Mouse (Mus musculus) left cerebral cortex, postnatal 14 days (tissue): ENCODE results near the gene Olfr1451. TPM values are rescaled to one million over a fixed set of nuclear protein-coding genes. Genes with fewer than 3 reads are reported as not detected.
"Not testable (repeated sequence)": the region's sequence is repeated elsewhere in the genome, so short reads cannot be mapped to it uniquely, and the experiment has no call there.

Experiments used
- DNase-seq, 2 experiments: peaks; one replicate each; pipeline ENCODE4 v3.0.0; 2021 to 2022; ENCODE audit warnings: low spot score in 2 of 2, mixed read lengths in 1 of 2
- intact Hi-C: fragments of 180-260 bp; cut with DNase I; formaldehyde crosslinking; loops from one replicate; pipeline ENCODE4 v1.15.1; 2025
- long read RNA-seq, 2 experiments: library from polyadenylated mRNA; stranded (forward); transcript quantifications; one replicate each; pipeline ENCODE4 v2.0.0; 2021
- total RNA-seq, 2 experiments: library from RNA; stranded (reverse); gene quantifications; 2 replicates each; pipeline ENCODE4 v1.2.3; 2021

Gene Olfr1451
- total RNA-seq: not detected
- long read RNA-seq, experiment 1: 0 reads
- long read RNA-seq, experiment 2: 0 reads

GRCm38 (mm10) chr19:12994714-12995113 is at the start of gene Olfr1451:
Gene Olfr1451 (plus strand): TSS chr19:12995014.
- no peak for DNase-seq
- intact Hi-C loops: no loop called here

GRCm38 (mm10) chr19:12949958-12950357 is 44.9 kb upstream of the Olfr1451 start, which contains the start of gene Olfr1450:
Gene Olfr1450 (plus strand): TSS chr19:12950258.
- DNase-seq: no peak
- intact Hi-C loops: no loop called here

- intact Hi-C loops, DNase-seq: not testable (repeated sequence)
Observed at GRCm38 (mm10) chr19:12970082-12970481, 24.7 kb upstream of the Olfr1451 start.

- DNase-seq, intact Hi-C loops: not testable (repeated sequence)
Observed at GRCm38 (mm10) chr19:12992316-12992715, 2.5 kb upstream of the Olfr1451 start.

- no peak for DNase-seq
- intact Hi-C loops: no loop called here
Observed at GRCm38 (mm10) chr19:13028227-13028626, 33.4 kb downstream of the Olfr1451 start, which contains the start of gene Olfr1453. Gene Olfr1453 (minus strand): TSS chr19:13028327.

Other genes with a start within 250 kb of the Olfr1451 start
- gene Cntf, start 229.4 kb upstream of the Olfr1451 start, total RNA-seq: 1 to 10 TPM; 2.2 to 2.9 TPM
- gene Zfp91, start 198.9 kb upstream of the Olfr1451 start, total RNA-seq: 10 to 100 TPM; 81.8 to 86.6 TPM
- gene Lpxn, start 198.8 kb upstream of the Olfr1451 start, total RNA-seq: 1 to 10 TPM; 1.2 to 2.1 TPM
- gene Gm5244, start 148.3 kb upstream of the Olfr1451 start, total RNA-seq: not detected
- gene Olfr1444, start 137.7 kb upstream of the Olfr1451 start, total RNA-seq: not detected
- gene Olfr1445, start 111.2 kb upstream of the Olfr1451 start, total RNA-seq: not detected
- not detected for gene Olfr1446, start 101.5 kb upstream of the Olfr1451 start, total RNA-seq
- not detected for gene Olfr1447, start 91.3 kb upstream of the Olfr1451 start, total RNA-seq
- gene Olfr1448, start 70.6 kb upstream of the Olfr1451 start, total RNA-seq: not detected
- gene Olfr1449, start 64.2 kb upstream of the Olfr1451 start, total RNA-seq: not detected
- gene Olfr1450, start 44.8 kb upstream of the Olfr1451 start, total RNA-seq: not detected
- not detected for gene Olfr1453, start 33.3 kb downstream of the Olfr1451 start, total RNA-seq
- not detected for gene Olfr1454, start 65.6 kb downstream of the Olfr1451 start, total RNA-seq
- not detected for gene Olfr1457, start 102.9 kb downstream of the Olfr1451 start, total RNA-seq
- gene Olfr1458, start 111.8 kb downstream of the Olfr1451 start, total RNA-seq: not detected
- under 1 TPM; 0.07 to 0.17 TPM for gene Olfr1459, start 154.5 kb downstream of the Olfr1451 start, total RNA-seq
- not detected for gene Olfr1461, start 168.0 kb downstream of the Olfr1451 start, total RNA-seq
- not detected for gene Olfr1462, start 190.7 kb downstream of the Olfr1451 start, total RNA-seq
- not detected for gene Olfr1463, start 236.3 kb downstream of the Olfr1451 start, total RNA-seq